Mouse (Mus musculus): ENCODE results near the gene Chn2.

The Chn2 gene

GRCm38 (mm10) chr6:54043536-54043935, 4.2 kb downstream of the Chn2 start:
- DNase-seq, result peak; percentile 31

DNA sequence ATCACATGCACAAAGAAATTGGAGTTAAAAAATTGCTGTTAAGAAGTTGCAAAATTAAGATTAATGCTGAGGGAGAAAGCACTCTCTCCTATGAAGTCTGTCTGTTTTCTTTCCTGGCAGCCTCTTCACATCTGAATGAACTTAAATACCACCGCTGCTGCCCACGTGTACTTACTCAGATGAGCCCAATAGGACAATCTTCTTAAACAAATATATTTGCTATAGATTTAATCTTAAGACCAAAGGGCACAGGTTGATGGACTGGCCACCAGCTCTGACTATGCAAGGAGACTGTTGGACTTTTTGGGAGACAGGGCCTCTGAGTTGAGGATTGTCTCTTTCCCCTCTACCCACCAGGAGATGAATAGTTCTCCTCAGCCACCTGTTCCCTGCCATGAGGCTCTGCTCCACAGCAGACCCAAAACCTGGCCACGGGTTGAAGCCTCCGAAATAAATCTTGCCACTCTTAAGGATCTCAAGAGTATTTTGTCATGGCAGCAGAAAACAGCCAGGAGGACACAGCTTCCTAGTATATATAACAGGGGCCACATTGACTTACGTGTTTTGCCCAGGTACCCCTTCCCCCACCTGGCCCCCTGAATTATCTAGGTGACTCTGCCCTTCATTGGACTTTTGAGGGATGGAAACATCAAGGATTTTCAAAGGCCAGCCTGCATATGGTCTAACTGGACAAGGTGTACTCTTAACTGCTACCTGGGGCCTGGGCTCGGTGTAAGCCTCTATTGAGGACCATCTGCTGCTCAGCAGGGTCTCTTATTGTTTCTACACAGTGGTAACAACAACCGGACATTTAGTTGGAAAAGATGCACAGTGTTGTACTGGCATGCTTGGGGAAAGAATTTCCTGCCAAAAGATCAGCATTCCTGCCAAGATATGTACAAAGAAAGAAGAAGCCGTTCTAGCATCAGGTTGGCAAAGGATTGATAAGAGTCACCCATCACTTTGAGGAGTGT, 6.7 kb downstream of the Chn2 start:
- peak; percentile 90 for DNase-seq

DNA sequence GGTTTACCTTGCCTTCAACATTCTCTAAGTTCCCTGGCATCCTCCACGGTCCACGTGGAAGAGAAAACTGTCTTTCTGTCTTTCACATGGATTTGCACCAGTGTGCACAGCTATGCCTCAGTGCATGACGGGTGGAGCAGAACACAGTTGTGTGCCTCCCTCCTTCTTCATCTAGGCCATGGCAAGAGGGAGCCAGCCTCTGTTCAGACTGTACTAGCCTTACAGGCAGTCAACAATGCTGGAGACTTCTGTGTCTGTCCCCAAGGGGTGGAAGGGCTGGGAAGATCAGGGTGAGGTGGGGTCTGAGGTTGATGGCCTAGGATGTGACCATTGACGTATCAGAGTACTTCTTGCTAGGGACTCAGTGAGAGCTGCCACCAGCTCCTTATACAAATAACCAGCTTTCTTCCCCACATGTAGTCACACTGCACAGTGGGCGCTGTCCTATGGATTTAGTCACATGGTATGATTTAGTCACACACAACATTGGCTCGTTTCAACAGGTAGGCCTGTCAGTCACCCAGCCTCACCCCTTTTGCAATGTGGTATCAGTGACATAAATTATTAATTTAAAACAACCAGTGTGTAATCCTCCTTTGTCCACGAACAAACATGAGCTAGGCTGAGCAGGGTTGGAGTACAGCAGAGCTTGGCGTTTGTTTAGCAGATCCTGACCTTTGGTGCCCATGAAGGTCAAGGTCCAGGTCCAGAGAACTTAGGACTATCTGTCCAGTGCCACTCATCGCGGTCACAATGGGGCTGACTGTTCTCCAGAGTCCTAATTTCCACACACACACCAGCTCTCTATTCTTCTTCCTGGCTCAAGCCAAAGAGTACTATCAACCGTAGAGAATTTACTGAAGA, 7.8 kb downstream of the Chn2 start:
- DNase-seq, result peak; percentile 51

GRCm38 (mm10) chr6:54048768-54049167, 9.4 kb downstream of the Chn2 start:
- no peak for DNase-seq

DNA sequence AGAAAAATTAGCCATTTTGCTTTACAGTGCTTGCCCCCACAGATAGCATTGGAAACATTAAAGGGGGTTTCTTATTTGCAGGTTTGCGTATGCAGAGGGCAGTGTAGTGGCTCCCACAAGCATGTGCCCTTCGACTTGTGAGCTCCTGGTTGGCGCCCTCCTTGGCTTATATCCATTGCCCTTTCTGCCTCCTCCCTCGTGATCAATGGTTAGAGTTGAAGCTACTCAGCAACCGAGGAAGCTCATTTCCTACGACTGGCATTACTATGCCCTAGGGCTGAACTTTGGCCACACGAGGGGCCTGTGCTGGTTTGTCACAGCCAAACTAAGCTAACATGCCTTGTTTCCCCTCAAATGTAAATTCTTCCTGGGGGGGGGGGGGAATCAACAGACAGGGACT, 11.8 kb downstream of the Chn2 start:
- DNase-seq, result no peak

DNA sequence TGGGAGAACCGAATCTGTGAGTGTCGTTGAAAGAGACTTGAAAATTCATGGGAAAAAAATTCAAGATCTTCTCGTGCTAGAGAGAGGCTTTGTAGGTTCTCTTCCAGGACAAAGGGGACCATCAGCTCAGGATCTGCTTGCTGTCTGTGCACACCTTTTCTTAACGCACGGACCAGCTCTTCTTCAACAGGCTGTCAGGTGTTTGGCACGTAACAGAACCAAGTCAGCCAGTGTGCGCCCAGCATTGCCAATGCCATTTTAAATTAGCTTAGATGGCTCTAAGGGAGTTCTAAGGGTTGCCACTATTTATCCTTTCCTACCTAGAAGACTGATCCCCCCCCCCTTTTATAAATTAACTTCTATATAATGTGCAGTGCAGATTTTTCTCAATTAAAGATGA, 12.8 kb downstream of the Chn2 start:
- DNase-seq, result peak; percentile 31

DNA sequence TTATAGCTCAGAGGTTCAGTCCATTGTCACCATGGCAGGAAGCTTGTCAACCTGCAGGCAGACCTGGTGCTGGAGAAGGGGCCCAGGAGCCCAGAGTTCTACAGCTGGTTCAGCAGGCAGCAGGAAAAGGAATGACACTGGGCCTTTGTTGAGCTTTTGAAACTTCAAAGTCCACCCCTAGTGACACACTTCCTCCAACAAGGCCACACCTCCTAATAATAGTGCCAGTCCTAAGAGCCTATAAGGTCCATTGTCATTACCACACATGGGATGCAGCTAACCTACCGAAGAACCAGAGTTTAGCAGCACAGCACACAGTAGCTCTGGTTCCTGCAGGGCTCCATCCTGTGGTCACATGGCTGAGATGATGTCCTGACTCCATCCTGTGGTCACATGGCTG, 13.3 kb downstream of the Chn2 start:
- no peak for DNase-seq

GRCm38 (mm10) chr6:54053316-54053715, 14.0 kb downstream of the Chn2 start:
- DNase-seq, result no peak

DNA sequence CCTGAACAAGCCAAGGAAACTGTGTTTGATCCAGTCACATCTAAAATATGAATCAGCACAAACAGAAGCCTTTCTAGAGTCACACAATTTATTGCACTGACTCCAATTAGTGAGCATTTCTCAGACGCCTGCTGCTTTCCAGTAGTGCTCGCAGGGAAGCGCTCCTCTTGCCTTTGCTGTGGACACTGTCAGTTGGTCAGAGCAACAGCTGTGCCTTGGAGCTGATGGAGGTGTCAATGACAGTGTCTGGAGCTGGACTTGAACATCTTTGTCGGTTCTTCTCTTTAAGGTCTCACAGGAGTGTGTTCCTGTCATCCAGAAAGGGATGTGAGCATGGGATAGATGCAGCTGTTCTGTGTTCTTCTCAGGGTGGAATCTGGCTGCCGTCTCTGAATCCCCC, 16.0 kb downstream of the Chn2 start:
- no peak for DNase-seq

DNA sequence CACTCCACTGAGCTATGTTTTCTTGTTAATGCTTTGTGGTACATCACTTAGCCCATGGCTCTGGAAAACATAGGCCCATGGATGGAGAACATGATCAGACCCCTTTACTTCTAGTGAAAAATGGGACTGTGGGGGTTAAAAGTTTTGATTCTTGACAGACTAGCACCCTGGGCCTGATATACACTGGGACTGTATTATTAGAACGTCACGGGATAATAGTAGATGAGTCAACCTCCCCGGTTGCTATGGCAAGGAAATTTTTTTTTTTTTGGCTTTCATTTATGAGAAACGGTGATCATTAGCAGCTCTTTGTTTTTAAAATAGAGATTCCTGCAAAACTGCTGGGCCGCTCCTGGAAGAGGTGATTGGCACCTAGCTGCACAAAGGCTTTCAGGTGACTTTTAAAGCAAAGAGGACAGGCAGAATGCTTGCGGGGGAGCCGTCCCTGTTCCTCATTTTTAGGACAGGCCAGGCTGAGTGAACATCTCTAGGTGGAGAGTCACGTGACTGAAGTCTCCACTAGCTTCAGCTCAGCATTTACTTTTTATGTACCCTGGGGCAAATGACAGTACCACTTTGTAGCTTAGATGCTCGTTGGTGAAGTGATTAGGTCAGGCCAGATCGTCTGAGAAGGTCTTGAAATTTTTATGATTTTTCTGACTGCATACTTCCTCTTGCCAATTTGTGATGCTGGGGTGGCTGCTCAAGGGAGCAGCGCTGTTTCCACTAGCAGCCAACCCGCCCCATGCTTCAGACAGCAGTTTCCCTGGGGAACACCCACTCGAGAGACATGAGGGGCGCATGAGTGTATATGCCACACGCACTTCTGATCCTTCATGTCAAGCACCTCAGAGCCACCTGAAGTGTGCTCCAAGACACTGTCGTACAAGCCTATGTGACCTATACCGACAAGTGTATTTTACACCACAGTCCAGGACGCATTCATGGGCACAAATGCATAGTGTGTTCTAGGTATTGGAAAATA, 17.5 kb downstream of the Chn2 start:
- no peak for DNase-seq

- no peak for DNase-seq
Measured at GRCm38 (mm10) chr6:54057661-54058060, 18.3 kb downstream of the Chn2 start.

DNA sequence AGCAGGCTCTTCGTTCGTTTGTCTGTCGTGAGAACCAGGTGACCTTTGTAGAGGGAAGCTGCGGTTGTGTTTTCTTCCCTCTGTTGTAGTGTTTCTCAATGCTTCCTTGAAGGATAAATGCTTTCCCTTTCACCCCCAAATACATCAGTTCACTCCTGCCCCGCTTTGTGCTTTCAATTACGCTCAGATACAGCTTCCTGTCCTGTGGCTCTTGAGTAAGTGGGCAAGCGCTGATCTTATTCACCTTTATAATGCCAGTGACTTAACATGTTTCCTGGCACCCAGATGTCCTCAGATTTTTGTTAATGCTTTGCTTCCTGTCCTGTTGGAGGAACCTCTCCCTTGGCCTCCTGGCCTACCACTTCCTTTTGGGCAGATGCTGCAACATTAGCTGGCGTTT, 19.5 kb downstream of the Chn2 start:
- DNase-seq, result no peak

- DNase-seq, result no peak
Measured at GRCm38 (mm10) chr6:54060258-54060657, 20.9 kb downstream of the Chn2 start.

DNA sequence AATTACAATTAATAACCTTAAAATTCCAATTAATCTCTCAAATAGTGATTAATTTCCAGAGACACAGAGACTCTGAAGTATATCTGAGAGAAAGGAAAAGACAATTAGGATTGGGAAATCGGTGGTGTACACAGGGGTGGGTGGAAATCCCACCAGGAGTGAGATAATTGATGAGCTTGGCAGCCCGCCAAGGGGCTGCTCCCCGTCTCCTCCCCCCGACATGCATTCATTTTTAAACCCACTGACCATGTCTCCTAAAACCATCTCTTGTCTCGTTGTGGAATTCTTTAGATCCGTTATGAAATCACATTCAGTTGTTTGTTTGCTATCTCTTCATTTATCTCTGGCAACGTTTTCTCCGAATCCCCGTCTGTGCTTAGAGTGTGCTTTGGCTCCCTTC, 22.0 kb downstream of the Chn2 start:
- DNase-seq, result no peak

DNA sequence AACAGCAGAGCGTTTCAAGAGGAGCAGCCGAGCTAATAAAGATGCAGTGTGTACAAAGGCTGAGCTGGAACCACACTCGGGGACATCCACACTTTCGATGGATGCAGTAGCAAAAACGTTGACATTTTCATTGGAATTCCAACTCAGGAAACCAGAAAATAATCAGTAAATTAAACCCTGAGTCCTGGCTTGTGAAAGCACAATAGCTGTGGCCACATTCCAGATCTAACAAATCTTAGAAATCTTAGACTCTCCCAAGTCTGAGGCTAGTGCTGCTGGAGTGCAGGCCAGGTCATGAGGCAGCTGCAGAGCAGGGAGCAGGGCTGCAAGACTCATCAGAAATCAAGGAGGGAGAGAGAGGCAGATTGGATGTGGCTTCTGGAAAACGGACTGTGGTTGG, 24.5 kb downstream of the Chn2 start:
- no peak for DNase-seq

GRCm38 (mm10) chr6:54067380-54067779, 28.0 kb downstream of the Chn2 start:
- no peak for DNase-seq

- DNase-seq, result no peak
Measured at GRCm38 (mm10) chr6:54068882-54069281, 29.5 kb downstream of the Chn2 start.

GRCm38 (mm10) chr6:54070736-54071135, 31.4 kb downstream of the Chn2 start:
- DNase-seq, result peak; percentile 94

DNA sequence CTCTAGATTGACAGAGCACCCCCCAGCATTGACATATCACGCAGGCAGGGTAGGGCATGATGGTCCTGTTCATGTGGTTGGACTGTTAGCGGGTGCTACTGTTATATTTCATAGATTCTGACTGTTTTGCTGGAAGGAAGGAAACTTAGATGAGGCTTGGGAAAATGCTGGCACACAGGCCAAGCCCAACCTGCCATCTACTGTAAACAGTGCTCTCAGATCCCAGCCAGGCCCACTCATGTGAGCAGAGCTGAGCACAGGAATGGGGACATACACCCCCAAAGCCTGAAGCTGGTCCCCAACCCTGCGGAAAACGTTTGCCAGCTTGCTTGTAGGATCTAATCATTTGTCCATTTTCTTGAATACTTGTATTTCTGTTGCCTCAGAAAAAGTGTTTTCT, 32.1 kb downstream of the Chn2 start:
- DNase-seq, result no peak

GRCm38 (mm10) chr6:54074454-54074853, 35.1 kb downstream of the Chn2 start:
- no peak for DNase-seq

- DNase-seq, result peak; percentile 65
Measured at GRCm38 (mm10) chr6:54075419-54075818, 36.1 kb downstream of the Chn2 start.

DNA sequence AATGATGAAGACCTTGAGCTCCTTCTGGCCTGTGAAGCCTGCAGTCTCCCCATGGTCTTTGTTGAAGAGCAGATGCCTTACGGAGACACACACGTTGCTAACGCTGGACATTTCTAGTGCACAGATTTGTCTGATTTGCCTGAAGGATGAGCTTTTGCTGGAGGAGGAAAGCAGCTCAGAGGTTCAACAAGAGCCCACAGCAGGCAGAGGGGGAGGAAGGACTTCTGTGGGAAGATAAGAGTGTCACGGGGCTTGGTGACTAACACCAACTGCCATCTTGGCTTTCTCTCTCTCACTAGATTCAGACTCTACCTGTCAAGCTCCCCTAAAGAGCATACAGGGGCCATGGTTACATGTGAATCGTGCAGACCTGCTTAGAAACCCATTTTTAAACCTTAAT, 37.3 kb downstream of the Chn2 start:
- no peak for DNase-seq

DNA sequence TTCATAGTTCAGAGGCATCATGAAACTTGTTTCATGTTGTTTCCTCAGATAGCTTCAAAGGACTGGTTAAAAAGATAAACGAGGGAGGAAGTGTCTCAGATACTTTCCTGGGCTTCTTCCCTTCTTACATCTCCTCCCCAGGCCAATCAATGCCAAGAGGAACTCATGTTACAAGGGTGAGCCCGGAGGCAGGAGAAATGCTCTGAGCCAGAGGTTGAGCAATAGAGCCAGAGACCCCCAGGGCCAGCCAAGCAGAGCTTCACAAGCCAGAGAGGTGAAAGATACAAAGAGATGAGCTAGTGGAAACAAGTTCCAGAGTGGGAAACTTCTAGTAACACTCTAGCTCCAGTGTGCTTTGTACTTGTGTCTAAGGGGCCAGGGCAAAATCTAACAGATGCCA, 38.9 kb downstream of the Chn2 start:
- no peak for DNase-seq

Measured in cerebellum, adult 8-10 months (tissue).